Mouse (Mus musculus) hindbrain, embryonic 16.5 days (tissue): Measurements from ENCODE around the gene Nr2f2. TPM values are rescaled to one million over a fixed set of nuclear protein-coding genes. Genes with fewer than 3 reads are reported as not detected.

Experiments
- ATAC-seq: fragments of 200-750 bp; cut with Nextera tagmentation; 2 replicates; pipeline ENCODE4 v1.8.0; 2017; ENCODE audit warnings: moderate TSS enrichment, moderate library complexity
- H3K27ac ChIP-seq: fragments of 300-500 bp; sonication (generic); 2 replicates; pipeline ENCODE4 v1.5.1; 2014; ENCODE audit warnings: low read depth, mild to moderate bottlenecking, control low read depth, low read length, moderate library complexity
- H3K27me3 ChIP-seq: fragments of 300-500 bp; sonication (generic); replicated peaks from 2 replicates; pipeline ENCODE4 v1.6.1; 2014; ENCODE audit warnings: low read length; ENCODE audit not compliant: control insufficient read depth, insufficient read depth
- H3K36me3 ChIP-seq: fragments of 300-500 bp; sonication (generic); 2 replicates; pipeline ENCODE4 v1.6.1; 2014; ENCODE audit warnings: mild to moderate bottlenecking, low read length, moderate library complexity, mixed read lengths; ENCODE audit not compliant: control insufficient read depth, insufficient read depth
- H3K4me1 ChIP-seq: fragments of 300-500 bp; sonication (generic); 2 replicates; pipeline ENCODE4 v1.6.1; 2014; ENCODE audit warnings: low read depth, low read length; ENCODE audit not compliant: control insufficient read depth, insufficient read depth
- H3K4me2 ChIP-seq: fragments of 300-500 bp; sonication (generic); 2 replicates; pipeline ENCODE4 v1.6.1; 2014; ENCODE audit warnings: mild to moderate bottlenecking, low read length, control low read depth, moderate library complexity
- H3K4me3 ChIP-seq: fragments of 300-500 bp; sonication (generic); 2 replicates; pipeline ENCODE4 v1.5.1; 2014; ENCODE audit warnings: mild to moderate bottlenecking, low read length, control low read depth, moderate library complexity
- H3K9ac ChIP-seq: fragments of 300-500 bp; sonication (generic); 2 replicates; pipeline ENCODE4 v1.6.1; 2014; ENCODE audit warnings: low read depth, mild to moderate bottlenecking, control low read depth, low read length, moderate library complexity
- H3K9me3 ChIP-seq: fragments of 300-500 bp; sonication (generic); 2 replicates; pipeline ENCODE4 v1.6.1; 2014; ENCODE audit warnings: mild to moderate bottlenecking, low read length, moderate library complexity; ENCODE audit not compliant: control insufficient read depth
- WGBS: fragments of 180-500 bp; shearing (Covaris S2); extraction: QIAGEN DNeasy Blood & Tissue Kit; methylation state at CpG from one replicate; pipeline ENCODE4 v1.1.7; 2014; 5-methylcytosine and 5-hydroxymethylcytosine counted together
- polyA plus RNA-seq: library from polyadenylated mRNA; unstranded; fragments of >200 nt; fragmentation: Nextera tagmentation; extraction: Ambion mirVana; gene quantifications from 2 replicates; pipeline ENCODE4 v1.2.1, GENCODE M21; 2015

The Nr2f2 gene
- polyA plus RNA-seq, 1 experiment from 2014 or later = 63.1 TPM

- Histone ChIP-seq H3K9me3 (no peaks in the 10 kb centered on the region), H3K27me3 (peaks cover 40% of the 10 kb centered on the region), H3K36me3 (no peaks in the 10 kb centered on the region), H3K4me1 (no peaks in the 10 kb centered on the region; the same call in none of the 2 replicates), H3K9ac (no peak overlapping the region), H3K4me3 (no peak overlapping the region), H3K27ac (no peak overlapping the region), H3K4me2 (no peak overlapping the region)
- ATAC-seq = no peak
- 15% methylated on average over 10 of the region's 10 CpGs for WGBS
Measured at GRCm38 (mm10) chr7:70328206-70329036, 38.1 kb downstream of the Nr2f2 start.

- Histone ChIP-seq H3K9ac (no peak overlapping the region), H3K36me3 (no peaks in the 10 kb centered on the region), H3K4me3 (no peak overlapping the region), H3K27me3 (peaks cover 42% of the 10 kb centered on the region), H3K9me3 (no peaks in the 10 kb centered on the region), H3K4me1 (no peaks in the 10 kb centered on the region; the same call in none of the 2 replicates), H3K4me2 (no peak overlapping the region), H3K27ac (no peak overlapping the region)
- no peak for ATAC-seq
- WGBS = 18% methylated on average over 2 of the region's 2 CpGs
Measured at GRCm38 (mm10) chr7:70327191-70327590, 39.3 kb downstream of the Nr2f2 start.

- no peak overlapping the region for H3K9ac ChIP-seq
- H3K4me3 ChIP-seq = no peak overlapping the region
- ATAC-seq = no peak
- no peak overlapping the region for H3K27ac ChIP-seq
- H3K4me1 ChIP-seq = no peaks in the 10 kb centered on the region; the same call in none of the 2 replicates
- H3K9me3 ChIP-seq = no peaks in the 10 kb centered on the region
- WGBS = 8% methylated on average over 21 of the region's 21 CpGs
- no peaks in the 10 kb centered on the region for H3K36me3 ChIP-seq
- 0 out of 2 replicates have a peak overlapping the region, but pooled peaks have one; percentile 13 for H3K4me2 ChIP-seq
- H3K27me3 ChIP-seq = peaks cover 42% of the 10 kb centered on the region
Measured at GRCm38 (mm10) chr7:70326176-70327035, 40.1 kb downstream of the Nr2f2 start.

GRCm38 (mm10) chr7:70325381-70325780, 41.2 kb downstream of the Nr2f2 start:
- no peak overlapping the region for H3K27ac ChIP-seq
- H3K4me3 ChIP-seq = no peak overlapping the region; the same call in 1 of the 2 replicates

GRCm38 (mm10) chr7:70324541-70324940, 42.0 kb downstream of the Nr2f2 start:
- 25% methylated on average over 5 of the region's 5 CpGs for WGBS
- H3K4me2 ChIP-seq = no peak overlapping the region

More at GRCm38 (mm10) chr7:70325381-70325780, 41.2 kb downstream of the Nr2f2 start:
- no peaks in the 10 kb centered on the region for H3K9me3 ChIP-seq
- peaks cover 39% of the 10 kb centered on the region for H3K27me3 ChIP-seq
- no peaks in the 10 kb centered on the region for H3K4me1 ChIP-seq
- peak overlapping the region; percentile 40 for H3K4me2 ChIP-seq
- ATAC-seq = 0 out of 2 replicates have a peak, but pooled peaks have one; percentile 30
- whole genome bisulfite sequencing = 4% methylated on average over 18 of the region's 18 CpGs
- no peaks in the 10 kb centered on the region for H3K36me3 ChIP-seq
- no peak overlapping the region for H3K9ac ChIP-seq

GRCm38 (mm10) chr7:70324041-70324440, 42.5 kb downstream of the Nr2f2 start:
- Histone ChIP-seq H3K9ac (no peak overlapping the region), H3K4me2 (no peak overlapping the region), H3K27me3 (peaks cover 36% of the 10 kb centered on the region), H3K4me1 (no peaks in the 10 kb centered on the region), H3K9me3 (no peaks in the 10 kb centered on the region), H3K36me3 (no peaks in the 10 kb centered on the region), H3K4me3 (no peak overlapping the region), H3K27ac (no peak overlapping the region)
- 19% methylated on average over 9 of the region's 9 CpGs for WGBS
- no peak for ATAC-seq

More at GRCm38 (mm10) chr7:70324541-70324940, 42.0 kb downstream of the Nr2f2 start:
- no peaks in the 10 kb centered on the region for H3K9me3 ChIP-seq
- H3K9ac ChIP-seq = no peak overlapping the region
- no peak for ATAC-seq
- H3K27me3 ChIP-seq = peaks cover 39% of the 10 kb centered on the region
- no peak overlapping the region for H3K27ac ChIP-seq
- H3K36me3 ChIP-seq = no peaks in the 10 kb centered on the region
- no peak overlapping the region for H3K4me3 ChIP-seq
- no peaks in the 10 kb centered on the region for H3K4me1 ChIP-seq

- no peak overlapping the region for H3K4me2 ChIP-seq
- WGBS = 61% methylated on average over 7 of the region's 7 CpGs
- no peaks in the 10 kb centered on the region for H3K27me3 ChIP-seq
- no peak overlapping the region for H3K9ac ChIP-seq
- no peak overlapping the region for H3K4me3 ChIP-seq
- H3K36me3 ChIP-seq = no peaks in the 10 kb centered on the region
- H3K4me1 ChIP-seq = no peaks in the 10 kb centered on the region
- no peak for ATAC-seq
- H3K27ac ChIP-seq = no peak overlapping the region
- no peaks in the 10 kb centered on the region for H3K9me3 ChIP-seq
Measured at GRCm38 (mm10) chr7:70305716-70306115, 60.8 kb downstream of the Nr2f2 start.

- Histone ChIP-seq H3K9me3 (no peaks in the 10 kb centered on the region), H3K4me1 (no peaks in the 10 kb centered on the region), H3K27me3 (no peaks in the 10 kb centered on the region), H3K36me3 (no peaks in the 10 kb centered on the region), H3K27ac (no peak overlapping the region), H3K4me3 (no peak overlapping the region), H3K4me2 (no peak overlapping the region), H3K9ac (no peak overlapping the region)
- no peak for ATAC-seq
Measured at GRCm38 (mm10) chr7:70304426-70304825, 62.1 kb downstream of the Nr2f2 start.
